Mouse (Mus musculus) spleen, adult 18-20 months (tissue): ENCODE data around the gene Cacng1.

ENCODE experiments used
- DNase-seq, 2 experiments: peaks; one replicate each; pipeline ENCODE4 v3.0.0; 2022; ENCODE audit warnings: mixed read lengths in 2 of 2

Gene Cacng1

GRCm38 (mm10) chr11:107655538-107655937 is 60.8 kb downstream of the Cacng1 start:
- DNase-seq: no peak
